ENCODE assay signal across 8 mouse cellular contexts in the genomic region with DNA sequence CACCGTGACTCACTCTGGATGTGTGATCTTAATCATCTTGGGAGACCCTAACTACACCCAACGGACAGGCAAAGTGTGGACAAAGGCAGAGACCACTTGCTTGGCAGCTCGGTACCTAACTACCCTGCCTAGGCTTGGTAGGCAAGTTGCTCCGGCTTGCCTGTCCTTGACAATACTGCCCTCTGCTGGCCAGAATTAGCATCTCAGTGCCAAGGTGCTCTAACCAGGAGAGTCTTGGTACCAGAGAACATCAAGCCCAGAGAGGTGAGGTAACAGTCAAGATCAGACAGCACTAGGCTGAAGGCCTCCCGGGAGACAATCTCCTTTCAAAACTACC. TPM values are rescaled to one million over a fixed set of nuclear protein-coding genes. Genes with fewer than 3 reads are reported as not detected.
DNase-seq lines count a peak whose midpoint lies in the region; ATAC-seq and TF ChIP-seq lines count a peak whose summit lies in the region.

No protein-coding gene starts in this region.

- ATAC-seq in midbrain, embryonic 15.5 days (replicated peaks) = peak; percentile 64

- WGBS in cerebellum, adult 2 months = 19% methylated on average over 5 of the region's 5 CpGs
- 16% methylated on average over 5 of the region's 5 CpGs for WGBS in midbrain, embryonic 15.5 days
- 12% methylated on average over 5 of the region's 5 CpGs for WGBS in spleen, adult 2 months

- intact Hi-C loops in left cerebral cortex, postnatal 36 days (cut with DNase I) = loop anchor here (2.0 to 5.0 kb wide), 3 partner anchors 45 to 425 kb away; a partner anchor contains a TSS

- peaks cover 14% of the 10 kb centered on the region for H3K4me1 ChIP-seq in cerebellum, adult 2 months (ENCODE audit: control insufficient read depth, insufficient read depth, low read length)
- H3K4me1 ChIP-seq in midbrain, embryonic 15.5 days = peaks cover 7% of the 10 kb centered on the region; the same call in 1 of the 2 replicates
- no peaks in the 10 kb centered on the region for H3K4me1 ChIP-seq in spleen, adult 2 months (ENCODE audit: control insufficient read depth, insufficient read depth, insufficient read length)

- H3K36me3 ChIP-seq in midbrain, embryonic 15.5 days (replicated peaks) = no peaks in the 10 kb centered on the region; the same call in 1 of the 2 replicates
- no peaks in the 10 kb centered on the region for H3K36me3 ChIP-seq in spleen, adult 2 months (ENCODE audit: control insufficient read depth, insufficient read depth, low read length)

- no peak overlapping the region for H3K27ac ChIP-seq in cerebellum, adult 2 months (ENCODE audit: insufficient read depth, low read length)
- H3K27ac ChIP-seq in midbrain, embryonic 15.5 days = no peak overlapping the region
- no peak overlapping the region for H3K27ac ChIP-seq in spleen, adult 2 months (ENCODE audit: insufficient read depth, low read length)

- TF ChIP-seq CTCF in cerebellum, adult 2 months (IDR thresholded peaks at IDR 0.05; ENCODE audit: borderline replicate concordance, insufficient read depth, low read depth, low read length) = peak; percentile 99
- TF ChIP-seq CTCF in spleen, adult 2 months (IDR thresholded peaks at IDR 0.05; ENCODE audit: extremely low read depth, insufficient read depth, insufficient read length, insufficient replicate concordance) = peak; percentile 89; the same call in 1 of the 2 replicates

- H3K9ac ChIP-seq in midbrain, embryonic 15.5 days = no peak overlapping the region

- DNase-seq in adrenal gland, adult (ENCODE audit: inconsistent age in 2 of 2, low spot score in 1 of 2) = peak; percentile 60 to 86
- no peak for DNase-seq in adrenal gland, adult 8-10 months
- DNase-seq in cerebellum, adult 2 months = peak; percentile 81 to 89
- DNase-seq in forelimb bud, embryonic 11.5 days (ENCODE audit: low read depth, low spot score) = peak; percentile 80
- peak; percentile 84 for DNase-seq in induced T-regulatory cell, adult 2 months (ENCODE audit: low read depth)
- peak; percentile 76 to 79 for DNase-seq in left cerebral cortex, postnatal 36 days (ENCODE audit: low spot score in 2 of 2)
- DNase-seq in spleen, adult 2 months (ENCODE audit: low read depth in 1 of 2, low spot score in 2 of 2) = peak; percentile 43 to 74

- H3K9me3 ChIP-seq in midbrain, embryonic 15.5 days = no peaks in the 10 kb centered on the region

- H3K4me2 ChIP-seq in midbrain, embryonic 15.5 days = no peak overlapping the region

- no peaks in the 10 kb centered on the region for H3K27me3 ChIP-seq in cerebellum, adult 2 months (ENCODE audit: control insufficient read depth, insufficient read depth, low read length)
- H3K27me3 ChIP-seq in midbrain, embryonic 15.5 days (replicated peaks) = no peaks in the 10 kb centered on the region
- no peaks in the 10 kb centered on the region for H3K27me3 ChIP-seq in spleen, adult 2 months (ENCODE audit: control insufficient read depth, insufficient read depth, low read length)

- no peak overlapping the region for H3K4me3 ChIP-seq in cerebellum, adult 2 months (replicated peaks; ENCODE audit: insufficient read depth, low read depth, low read length)
- H3K4me3 ChIP-seq in midbrain, embryonic 15.5 days = no peak overlapping the region
- H3K4me3 ChIP-seq in spleen, adult 2 months (ENCODE audit: extremely low read depth, insufficient read depth, insufficient read length) = no peak overlapping the region

- no peak for TF ChIP-seq POLR2A in cerebellum, adult 2 months (IDR thresholded peaks at IDR 0.05; ENCODE audit: borderline replicate concordance, insufficient read depth, low read length)
- TF ChIP-seq POLR2A in spleen, adult 2 months (IDR thresholded peaks at IDR 0.05; ENCODE audit: low read depth, low read length) = no peak

RNA-seq across cellular contexts. Expression of a gene that starts 19.9 kb away (rescaled TPM):
- total RNA-seq in adrenal gland, adult 8-10 months (2022) = 10 to 100 TPM in 1 of 4 experiments, 1 to 10 TPM in 3; 5.8 to 11.6 (median 8.2) TPM
- polyA plus RNA-seq in cerebellum, adult 2 months (2012; rRNA removed) = 17.2 and 19.5 TPM in 2 replicates
- total RNA-seq in left cerebral cortex, postnatal 36 days (2021) = 10 to 100 TPM; 14.7 to 21.2 TPM
- polyA plus RNA-seq in midbrain, embryonic 15.5 days (2015; fragmentation: Nextera tagmentation; extraction: Ambion mirVana) = 5.2 and 5.3 TPM in 2 replicates
- polyA plus RNA-seq in spleen, adult 2 months (2012; rRNA removed) = 1.5 and 1.6 TPM in 2 replicates

RNA-seq across cellular contexts. Expression of a gene that starts 45.6 kb away (rescaled TPM):
- total RNA-seq in adrenal gland, adult 8-10 months (2022) = under 1 TPM; 0.31 to 0.52 (median 0.39) TPM
- polyA plus RNA-seq in cerebellum, adult 2 months (2012; rRNA removed) = 102 and 117 TPM in 2 replicates
- total RNA-seq in left cerebral cortex, postnatal 36 days (2021) = 100 to 1,000 TPM; 253 to 276 TPM
- polyA plus RNA-seq in midbrain, embryonic 15.5 days (2015; fragmentation: Nextera tagmentation; extraction: Ambion mirVana) = 12.7 and 14.8 TPM in 2 replicates
- 0.01 TPM in 1 of 2 replicates, not detected in the other for polyA plus RNA-seq in spleen, adult 2 months (2012; rRNA removed)

RNA-seq across cellular contexts. Expression of a gene that starts 54.4 kb away (rescaled TPM):
- 1 to 10 TPM in 2 of 4 experiments, under 1 TPM in 2; 0.67 to 1.3 (median 0.98) TPM for total RNA-seq in adrenal gland, adult 8-10 months (2022)
- polyA plus RNA-seq in cerebellum, adult 2 months (2012; rRNA removed) = 1.3 TPM in 2 replicates
- total RNA-seq in left cerebral cortex, postnatal 36 days (2021) = 1 to 10 TPM in 1 of 2 experiments, under 1 TPM in 1; 0.72 to 1.1 TPM
- 1.8 and 2.9 TPM in 2 replicates for polyA plus RNA-seq in midbrain, embryonic 15.5 days (2015; fragmentation: Nextera tagmentation; extraction: Ambion mirVana)
- polyA plus RNA-seq in spleen, adult 2 months (2012; rRNA removed) = 11.9 and 13.7 TPM in 2 replicates

Comparison
In these comparisons a context has a peak if more than half of its experiments do, and no peak if none do; other contexts are left out.
1. RNA of a gene that starts 45.6 kb away (polyA plus RNA-seq): 102 to 117 TPM in cerebellum, adult 2 months and 12.7 to 14.8 TPM in midbrain, embryonic 15.5 days; 0.01 TPM in spleen, adult 2 months; every median in the first group is over 10 times any median in the second.